ENCODE assay signal across 9 mouse cellular contexts in genomic region chr17:25397804-25398519, GRCm38 (mm10). TPM values are rescaled to one million over a fixed set of nuclear protein-coding genes. Genes with fewer than 3 reads are reported as not detected.
DNase-seq lines count a peak whose midpoint lies in the region; ATAC-seq lines count a peak whose summit lies in the region.
"Had no signal": no experiment of that assay in that cellular context is flagged by ENCODE, and none has a peak within 500 bp of the region (broad histone marks: within the 10 kb centered on the region; RNA-seq: fewer than 3 reads in every experiment).

No protein-coding gene starts in this region.

- WGBS in hindbrain, embryonic 14.5 days: 36% methylated on average over 14 of the region's 14 CpGs

- peaks cover 9% of the 10 kb centered on the region for H3K4me1 ChIP-seq in hindbrain, embryonic 14.5 days (replicated peaks; ENCODE audit: control insufficient read depth, insufficient read depth, low read length)

- no peak overlapping the region for H3K4me3 ChIP-seq in hindbrain, embryonic 14.5 days (replicated peaks; ENCODE audit: low read length)
- H3K4me3 ChIP-seq: limb, embryonic 12.5 days had no signal

- H3K27ac ChIP-seq in hindbrain, embryonic 14.5 days: peak overlapping the region; percentile 47; the same call in 1 of the 2 replicates

- peak; percentile 80 for DNase-seq in R1 (ENCODE audit: low read depth, low spot score)
- DNase-seq in cerebellum, adult 9-10 months: peak; percentile 42
- DNase-seq in frontal cortex, adult 2 months (ENCODE audit: extremely low spot score in 1 of 2, low spot score in 1 of 2): peak; percentile 25 to 90
- DNase-seq in hindbrain, embryonic 14.5 days (ENCODE audit: low spot score): peak; percentile 90
- peak; percentile 84 to 90 for DNase-seq in layer of hippocampus, postnatal 10 days (ENCODE audit: low spot score in 2 of 2)
- peak; percentile 39 for DNase-seq in lung, postnatal 25 days (ENCODE audit: low spot score)
- DNase-seq in right cerebral cortex, adult 18-20 months: peak; percentile 64
- peak; percentile 80 for DNase-seq in urinary bladder, adult 2 months (ENCODE audit: low spot score)

- H3K9ac ChIP-seq in hindbrain, embryonic 14.5 days: no peak overlapping the region
- H3K9ac ChIP-seq: limb, embryonic 12.5 days had no signal

- peak; percentile 25 for ATAC-seq in hindbrain, embryonic 14.5 days (ENCODE audit: low FRiP score)

- peaks cover 15% of the 10 kb centered on the region for H3K36me3 ChIP-seq in hindbrain, embryonic 14.5 days (replicated peaks; ENCODE audit: control insufficient read depth, insufficient read depth)

- H3K27me3 ChIP-seq in hindbrain, embryonic 14.5 days (ENCODE audit: control insufficient read depth, insufficient read depth, low read length): no peaks in the 10 kb centered on the region
- H3K27me3 ChIP-seq: limb, embryonic 12.5 days had no signal

- no peak overlapping the region for H3K4me2 ChIP-seq in hindbrain, embryonic 14.5 days (replicated peaks)
- H3K4me2 ChIP-seq: limb, embryonic 12.5 days had no signal

- no peaks in the 10 kb centered on the region for H3K9me3 ChIP-seq in hindbrain, embryonic 14.5 days (ENCODE audit: control insufficient read depth, low read length)
- H3K9me3 ChIP-seq: limb, embryonic 12.5 days had no signal

RNA-seq across cellular contexts. Expression of gene Tpsg1, which starts 28.9 kb away (rescaled TPM):
- not detected in 2 replicates for polyA plus RNA-seq in frontal cortex, adult 2 months (2012; rRNA removed)
- polyA plus RNA-seq in hindbrain, embryonic 14.5 days (2014; fragmentation: Nextera tagmentation; extraction: Ambion mirVana): 1.2 TPM in 1 of 2 replicates, not detected in the other
- not detected for total RNA-seq in layer of hippocampus, postnatal 10 days (2021)
- polyA plus RNA-seq in urinary bladder, adult 2 months (2012; rRNA removed): 0.22 and 0.40 TPM in 2 replicates
- polyA plus RNA-seq: limb, embryonic 12.5 days had no signal

RNA-seq across cellular contexts. Expression of gene Tpsb2, which starts 31.9 kb away (rescaled TPM):
- polyA plus RNA-seq in frontal cortex, adult 2 months (2012; rRNA removed): not detected in 2 replicates
- polyA plus RNA-seq in hindbrain, embryonic 14.5 days (2014; fragmentation: Nextera tagmentation; extraction: Ambion mirVana): 0.36 TPM in 1 of 2 replicates, not detected in the other
- total RNA-seq in layer of hippocampus, postnatal 10 days (2021): 1 to 10 TPM in 1 of 2 experiments, under 1 TPM in 1; 0.42 to 1.0 TPM
- 7.2 and 9.2 TPM in 2 replicates for polyA plus RNA-seq in urinary bladder, adult 2 months (2012; rRNA removed)
- polyA plus RNA-seq: limb, embryonic 12.5 days had no signal

RNA-seq across cellular contexts. Expression of gene Cacna1h, which starts 35.6 kb away (rescaled TPM):
- polyA plus RNA-seq in frontal cortex, adult 2 months (2012; rRNA removed): 72.9 and 77.0 TPM in 2 replicates
- polyA plus RNA-seq in hindbrain, embryonic 14.5 days (2014; fragmentation: Nextera tagmentation; extraction: Ambion mirVana): 10.6 and 14.1 TPM in 2 replicates
- total RNA-seq in layer of hippocampus, postnatal 10 days (2021): 100 to 1,000 TPM in 1 of 2 experiments, 10 to 100 TPM in 1; 91.4 to 104 TPM
- polyA plus RNA-seq in urinary bladder, adult 2 months (2012; rRNA removed): 28.6 and 59.3 TPM in 2 replicates

RNA-seq across cellular contexts. Expression of gene Tpsab1, which starts 52.6 kb away (rescaled TPM):
- polyA plus RNA-seq in frontal cortex, adult 2 months (2012; rRNA removed): not detected in 2 replicates
- polyA plus RNA-seq in hindbrain, embryonic 14.5 days (2014; fragmentation: Nextera tagmentation; extraction: Ambion mirVana): not detected in 2 replicates
- not detected for total RNA-seq in layer of hippocampus, postnatal 10 days (2021)
- polyA plus RNA-seq in urinary bladder, adult 2 months (2012; rRNA removed): 0.28 and 0.37 TPM in 2 replicates
- polyA plus RNA-seq: limb, embryonic 12.5 days had no signal

RNA-seq across cellular contexts. Expression of gene Tekt4, which starts 56.5 kb away (rescaled TPM):
- 0.61 and 1.1 TPM in 2 replicates for polyA plus RNA-seq in frontal cortex, adult 2 months (2012; rRNA removed)
- 1.2 and 2.4 TPM in 2 replicates for polyA plus RNA-seq in hindbrain, embryonic 14.5 days (2014; fragmentation: Nextera tagmentation; extraction: Ambion mirVana)
- total RNA-seq in layer of hippocampus, postnatal 10 days (2021): 1 to 10 TPM; 1.3 to 3.1 TPM
- 0.12 and 0.15 TPM in 2 replicates for polyA plus RNA-seq in urinary bladder, adult 2 months (2012; rRNA removed)
- polyA plus RNA-seq: limb, embryonic 12.5 days had no signal

Comparison
In these comparisons a context has a peak if more than half of its experiments do, and no peak if none do; other contexts are left out.
1. DNase-seq: peak in every context shown above with its lines; median percentile 90 in hindbrain, embryonic 14.5 days; 87 in layer of hippocampus, postnatal 10 days; 80 in R1; 80 in urinary bladder, adult 2 months; 64 in right cerebral cortex, adult 18-20 months; 58 in frontal cortex, adult 2 months; 42 in cerebellum, adult 9-10 months; 39 in lung, postnatal 25 days.